Mouse (Mus musculus) G1E (cell line): Measurements from ENCODE around the gene C1qtnf1. TPM values are rescaled to one million over a fixed set of nuclear protein-coding genes. Genes with fewer than 3 reads are reported as not detected.

ENCODE experiments used
- ATAC-seq: 2 replicates; pipeline ENCODE4 v1.8.0; 2016; ENCODE audit warnings: mild to moderate bottlenecking; ENCODE audit not compliant: insufficient number of reproducible peaks, poor library complexity, low FRiP score, severe bottlenecking; ENCODE audit errors: extremely low read depth
- DNase-seq: peaks from one replicate; pipeline ENCODE4 v3.0.0; 2012; ENCODE audit warnings: low spot score
- H3K27me3 ChIP-seq: 2 replicates; pipeline ENCODE4 v1.6.1; 2012; ENCODE audit warnings: mild to moderate bottlenecking, low read length, inconsistent platforms; ENCODE audit not compliant: insufficient read depth
- H3K36me3 ChIP-seq: replicated peaks from 2 replicates; pipeline ENCODE3; 2012; ENCODE audit warnings: mild to moderate bottlenecking, inconsistent platforms
- H3K4me1 ChIP-seq: 2 replicates; pipeline ENCODE4 v1.6.1; 2012; ENCODE audit warnings: low read depth, low read length, inconsistent platforms, mixed read lengths; ENCODE audit not compliant: insufficient read depth
- H3K4me3 ChIP-seq: 2 replicates; pipeline ENCODE4 v1.5.1; 2012; ENCODE audit warnings: low read depth, mild to moderate bottlenecking, inconsistent platforms, low read length, moderate library complexity, mixed read lengths
- H3K9me3 ChIP-seq: replicated peaks from 2 replicates; pipeline ENCODE4 v1.6.1; 2012; ENCODE audit warnings: inconsistent platforms
- CTCF ChIP-seq: IDR thresholded peaks from 2 replicates; pipeline ENCODE4 v1.5.1; 2012; ENCODE audit warnings: low read depth, low read length, inconsistent platforms, mixed read lengths
- GATA1 ChIP-seq: IDR thresholded peaks from 2 replicates; pipeline ENCODE4 v1.6.1; 2012; ENCODE audit warnings: borderline replicate concordance, low read length, inconsistent platforms, mixed read lengths
- GATA2 ChIP-seq: IDR thresholded peaks from 2 replicates; pipeline ENCODE4 v1.6.1; 2012; ENCODE audit warnings: low read depth, low read length, inconsistent platforms, borderline replicate concordance
- POLR2AphosphoS5 ChIP-seq: IDR thresholded peaks from 2 replicates; pipeline ENCODE4 v1.6.1; 2012; ENCODE audit warnings: low read depth, low read length, inconsistent platforms; ENCODE audit not compliant: insufficient replicate concordance
- TAL1 ChIP-seq: conservative IDR thresholded peaks from 2 replicates; pipeline ENCODE4 v1.6.1; 2012; ENCODE audit warnings: low read depth, low read length, inconsistent platforms, mixed read lengths
- polyA plus RNA-seq: library from polyadenylated mRNA; stranded (reverse); fragments of >175 nt; gene quantifications from 2 replicates; pipeline ENCODE4 v1.2.3, GENCODE M21; 2012
- total RNA-seq, 2 experiments: library from RNA; stranded (forward) in 1 of 2; stranded (reverse) in 1 of 2; fragments of 200-1000 nt in 1 of 2; fragments of >200 nt in 1 of 2; fragmentation: Nextera tagmentation in 1 of 2; gene quantifications; 2 replicates each; pipeline ENCODE4 v1.2.3; 2014 to 2017

C1qtnf1 gene
- total and polyA plus RNA-seq, 3 experiments: 0.11 TPM; not detected in 2

- Histone ChIP-seq H3K4me3 (no peak overlapping the region), H3K4me1 (no peaks in the 10 kb centered on the region), H3K36me3 (peaks cover 100% of the 10 kb centered on the region), H3K27me3 (no peaks in the 10 kb centered on the region), H3K9me3 (no peaks in the 10 kb centered on the region)
- ATAC-seq: no peak
- TF ChIP-seq TAL1 (no peak), CTCF (no peak), GATA1 (no peak), GATA2 (no peak), POLR2AphosphoS5 (no peak)
- DNase-seq: no peak
Measured at GRCm38 (mm10) chr11:118410479-118410878, 17.5 kb upstream of the C1qtnf1 start.

DNA sequence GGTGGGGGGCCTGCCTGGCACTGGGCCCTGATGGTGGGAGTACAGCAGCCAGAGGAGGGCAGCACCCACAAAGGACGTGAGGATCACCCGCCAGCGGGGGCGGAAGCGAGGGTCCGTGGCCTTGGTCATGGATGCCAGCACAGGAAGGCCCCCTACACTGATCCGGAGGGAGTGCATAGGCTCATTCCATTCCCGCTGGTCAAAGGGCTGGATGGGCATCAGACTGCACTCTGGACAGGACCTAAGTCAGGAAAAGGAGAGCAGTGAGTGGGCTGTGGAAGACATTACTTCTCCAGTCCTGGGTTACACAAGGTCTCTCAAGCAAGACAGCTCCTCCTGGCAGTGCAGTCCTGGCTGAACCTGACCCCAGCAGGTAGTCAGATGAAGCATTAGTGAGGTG lies 16.7 kb upstream of the C1qtnf1 start:
- Histone ChIP-seq H3K4me1 (peaks cover 7% of the 10 kb centered on the region), H3K9me3 (no peaks in the 10 kb centered on the region), H3K27me3 (no peaks in the 10 kb centered on the region), H3K36me3 (peaks cover 100% of the 10 kb centered on the region), H3K4me3 (no peak overlapping the region)
- TF ChIP-seq POLR2AphosphoS5 (no peak), TAL1 (no peak), GATA2 (no peak), CTCF (no peak), GATA1 (no peak)
- no peak for DNase-seq
- ATAC-seq: no peak

DNA sequence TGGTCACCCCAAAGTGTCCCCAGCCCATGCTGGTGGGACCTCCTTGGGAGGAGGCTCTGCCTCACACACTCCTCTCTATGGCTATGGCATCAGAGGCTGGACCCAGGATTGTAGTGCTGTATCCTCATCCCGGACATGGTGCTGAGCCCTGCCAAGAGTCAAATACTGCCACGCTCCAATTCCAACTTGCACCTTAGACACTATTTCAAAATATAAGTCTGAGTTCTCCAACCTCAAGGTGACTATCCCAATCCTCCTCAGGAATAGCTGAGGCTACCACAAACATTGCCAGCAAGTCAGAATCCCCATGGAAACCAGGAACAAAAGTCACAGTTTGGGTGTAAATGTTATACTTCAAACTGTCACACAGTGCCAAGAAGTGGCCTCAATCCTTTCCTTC lies 15.4 kb upstream of the C1qtnf1 start:
- Histone ChIP-seq H3K4me3 (no peak overlapping the region), H3K27me3 (no peaks in the 10 kb centered on the region), H3K4me1 (peaks cover 17% of the 10 kb centered on the region), H3K36me3 (peaks cover 100% of the 10 kb centered on the region), H3K9me3 (no peaks in the 10 kb centered on the region)
- ATAC-seq: no peak
- TF ChIP-seq POLR2AphosphoS5 (no peak), GATA1 (no peak), TAL1 (no peak), CTCF (no peak), GATA2 (no peak)
- no peak for DNase-seq

- Histone ChIP-seq H3K4me3 (no peak overlapping the region), H3K4me1 (peaks cover 22% of the 10 kb centered on the region), H3K36me3 (peaks cover 98% of the 10 kb centered on the region), H3K9me3 (no peaks in the 10 kb centered on the region), H3K27me3 (no peaks in the 10 kb centered on the region)
- DNase-seq: no peak
- no peak for ATAC-seq
- TF ChIP-seq GATA2 (no peak), TAL1 (no peak), POLR2AphosphoS5 (no peak), GATA1 (no peak), CTCF (no peak)
Measured at GRCm38 (mm10) chr11:118413055-118413454, 14.9 kb upstream of the C1qtnf1 start.

GRCm38 (mm10) chr11:118414270-118414669 lies 13.7 kb upstream of the C1qtnf1 start:
- Histone ChIP-seq H3K36me3 (peaks cover 86% of the 10 kb centered on the region), H3K4me1 (peaks cover 28% of the 10 kb centered on the region), H3K27me3 (no peaks in the 10 kb centered on the region), H3K9me3 (no peaks in the 10 kb centered on the region), H3K4me3 (no peak overlapping the region)
- DNase-seq: no peak
- no peak for ATAC-seq
- no peak for TF ChIP-seq CTCF

DNA sequence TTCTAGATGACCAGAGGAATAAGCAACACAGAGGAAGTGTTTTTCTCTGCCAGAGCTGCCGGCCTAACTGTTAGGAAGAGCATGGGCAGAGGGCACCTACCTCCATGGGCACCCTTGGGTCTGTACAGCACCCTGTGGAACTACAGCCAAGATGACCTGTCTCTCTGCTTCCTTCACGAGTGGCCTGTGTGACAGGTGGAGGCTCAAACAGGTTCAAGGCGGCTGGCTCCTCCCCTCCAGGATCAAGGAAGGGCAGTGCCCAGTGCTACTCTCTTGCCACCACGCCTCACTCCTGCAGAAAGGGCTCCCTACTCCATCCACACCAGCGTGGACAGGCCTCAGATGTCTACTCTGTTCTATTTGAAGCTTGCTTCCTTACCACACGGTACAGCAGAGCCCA lies 12.4 kb upstream of the C1qtnf1 start:
- Histone ChIP-seq H3K36me3 (peaks cover 72% of the 10 kb centered on the region), H3K4me1 (peaks cover 35% of the 10 kb centered on the region), H3K27me3 (no peaks in the 10 kb centered on the region), H3K9me3 (no peaks in the 10 kb centered on the region), H3K4me3 (no peak overlapping the region)
- TF ChIP-seq GATA1 (no peak), TAL1 (no peak), POLR2AphosphoS5 (no peak), GATA2 (no peak), CTCF (no peak)
- DNase-seq: no peak
- no peak for ATAC-seq

DNA sequence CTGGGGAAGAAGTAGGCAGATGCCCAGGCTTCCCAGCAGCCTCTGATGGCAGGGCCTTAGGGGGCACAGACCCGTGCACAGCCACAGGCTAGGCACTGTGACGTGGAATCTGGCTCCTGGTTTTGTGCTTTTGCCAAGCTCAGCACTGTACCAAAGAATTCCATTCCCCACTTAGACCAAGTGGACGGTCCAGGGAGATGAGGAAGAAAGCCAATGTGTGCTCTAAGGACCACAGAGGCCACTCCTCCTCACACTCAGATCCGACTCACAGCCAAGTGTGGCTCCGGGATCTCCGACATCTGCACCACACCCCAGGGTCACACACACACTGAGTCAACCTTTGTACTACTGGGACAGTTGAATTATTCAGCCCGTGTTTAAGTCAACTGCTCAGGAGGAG lies 12.0 kb upstream of the C1qtnf1 start:
- Histone ChIP-seq H3K4me1 (peaks cover 35% of the 10 kb centered on the region), H3K36me3 (peaks cover 68% of the 10 kb centered on the region), H3K9me3 (no peaks in the 10 kb centered on the region), H3K27me3 (no peaks in the 10 kb centered on the region), H3K4me3 (no peak overlapping the region)
- ATAC-seq: no peak
- no peak for TF ChIP-seq GATA2
- TF ChIP-seq CTCF: no peak
- TF ChIP-seq GATA1: no peak
- TF ChIP-seq POLR2AphosphoS5: no peak
- TF ChIP-seq TAL1: no peak
- no peak for DNase-seq
